Mouse (Mus musculus) stomach, postnatal 0 days (tissue): ENCODE results near the gene Acvrl1.

Source experiments
- CTCF ChIP-seq: IDR thresholded peaks from 2 replicates; pipeline ENCODE4 v1.5.1; 2016; ENCODE audit warnings: antibody characterized with exemption, low read depth, mild to moderate bottlenecking, moderate library complexity
- EP300 ChIP-seq: optimal IDR thresholded peaks from 2 replicates; pipeline ENCODE3; 2016; ENCODE audit warnings: antibody characterized with exemption

GRCm38 (mm10) chr15:101151409-101152261 is 23.3 kb downstream of the Acvrl1 start:
- no peak for TF ChIP-seq CTCF
- TF ChIP-seq EP300, result no peak
